Mouse (Mus musculus) T-helper 1 cell (primary cell): ENCODE data around the gene Cdkn1a.
"Not testable (repeated sequence)": the region's sequence is repeated elsewhere in the genome, so short reads cannot be mapped to it uniquely, and the experiment has no call there.

ENCODE experiments used
- in situ Hi-C: fragments of 300-600 bp; cut with MboI, MseI; formaldehyde crosslinking; loops from one replicate; pipeline ENCODE4 v1.15.1; 2025; ENCODE audit warnings: high pct_unique_total_duplicates

Cdkn1a gene

GRCm38 (mm10) chr17:29090776-29091175 lies at the start of gene Cdkn1a:
Gene Cdkn1a, plus strand, starts transcription at chr17:29090976.
- in situ Hi-C loops: loop anchor here (5.0 kb wide), 1 partner anchor 38 kb away; no protein-coding TSS in a partner anchor

DNA sequence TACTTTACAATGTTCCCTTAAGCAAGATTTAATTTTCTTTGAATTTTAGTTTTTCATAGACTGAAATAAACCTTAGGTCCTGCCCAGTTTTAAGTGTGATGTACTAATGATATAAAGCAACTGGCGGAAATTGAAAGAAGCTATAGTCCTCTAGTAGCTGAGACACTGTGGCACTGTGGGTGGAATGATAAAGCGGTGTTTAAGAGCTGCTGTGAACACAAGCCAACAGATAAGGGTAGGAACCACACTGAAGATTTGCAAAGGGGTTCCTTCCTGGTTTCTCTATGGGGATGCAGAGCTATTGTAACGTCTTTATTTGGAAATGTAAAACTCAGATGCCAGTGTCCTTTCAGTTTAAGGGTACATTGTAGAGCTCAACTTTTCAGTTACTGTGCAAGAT lies 49.1 kb upstream of the Cdkn1a start:
- in situ Hi-C loops: not testable (repeated sequence)

- in situ Hi-C loops: no loop called here
These were observed 48.2 kb upstream of the Cdkn1a start for GRCm38 (mm10) chr17:29042569-29042968.

DNA sequence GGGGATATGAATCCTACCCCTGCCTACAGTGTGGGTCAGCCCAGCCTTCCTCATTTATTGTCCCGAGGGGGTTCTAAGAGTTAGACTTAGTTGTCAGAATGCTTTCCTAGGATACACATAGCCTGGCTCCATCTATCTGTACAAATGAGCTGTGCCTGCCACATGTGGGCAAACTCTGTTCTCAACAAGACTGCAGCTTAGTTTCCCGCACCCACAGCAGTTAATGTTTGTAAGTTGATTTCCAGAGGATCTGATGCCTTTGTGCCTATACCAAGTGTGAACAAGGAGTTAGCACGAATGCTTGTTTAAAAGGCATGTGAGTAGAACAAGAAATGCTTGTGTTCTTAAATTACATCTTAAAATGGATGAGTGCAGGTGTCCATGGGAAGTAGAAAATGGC lies 47.2 kb upstream of the Cdkn1a start:
- in situ Hi-C loops: no loop called here

DNA sequence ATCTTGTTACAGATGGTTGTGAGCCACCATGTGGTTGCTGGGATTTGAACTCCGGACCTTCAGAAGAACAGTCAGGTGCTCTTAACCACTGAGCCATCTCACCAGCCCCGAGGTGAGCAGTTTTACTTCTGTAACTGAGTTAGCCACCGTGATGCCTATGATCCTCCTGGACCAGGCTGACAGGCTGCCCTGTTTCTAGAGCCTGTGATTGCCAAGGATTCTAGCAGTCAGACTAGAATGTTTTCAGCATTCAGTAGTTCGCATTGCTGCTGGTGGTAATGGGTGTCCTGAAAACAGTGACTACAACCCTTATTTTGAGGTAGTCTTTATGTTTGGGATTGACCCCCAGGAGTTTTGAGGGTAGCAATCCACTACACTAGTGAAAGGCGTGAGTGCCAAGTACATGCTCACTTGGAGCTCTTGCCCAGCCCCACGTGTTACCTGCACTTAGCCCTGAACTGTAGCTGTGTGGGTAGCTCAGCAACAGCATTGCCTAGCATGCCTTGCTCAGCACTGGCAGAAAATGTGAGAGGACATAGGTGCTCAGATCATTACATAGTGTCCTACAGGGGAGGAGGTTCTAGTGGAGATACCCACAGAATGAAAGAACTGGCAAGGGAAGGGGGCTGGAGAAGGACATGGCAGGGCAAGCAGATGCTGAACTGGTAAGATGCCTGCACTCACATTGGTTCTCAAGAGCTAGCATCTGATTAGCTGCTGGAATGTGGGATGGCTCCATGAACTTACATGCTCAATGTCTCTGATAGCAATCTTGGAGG lies 46.4 kb upstream of the Cdkn1a start:
- in situ Hi-C loops: no loop called here

GRCm38 (mm10) chr17:29044925-29045319 lies 45.9 kb upstream of the Cdkn1a start:
- in situ Hi-C loops: no loop called here

DNA sequence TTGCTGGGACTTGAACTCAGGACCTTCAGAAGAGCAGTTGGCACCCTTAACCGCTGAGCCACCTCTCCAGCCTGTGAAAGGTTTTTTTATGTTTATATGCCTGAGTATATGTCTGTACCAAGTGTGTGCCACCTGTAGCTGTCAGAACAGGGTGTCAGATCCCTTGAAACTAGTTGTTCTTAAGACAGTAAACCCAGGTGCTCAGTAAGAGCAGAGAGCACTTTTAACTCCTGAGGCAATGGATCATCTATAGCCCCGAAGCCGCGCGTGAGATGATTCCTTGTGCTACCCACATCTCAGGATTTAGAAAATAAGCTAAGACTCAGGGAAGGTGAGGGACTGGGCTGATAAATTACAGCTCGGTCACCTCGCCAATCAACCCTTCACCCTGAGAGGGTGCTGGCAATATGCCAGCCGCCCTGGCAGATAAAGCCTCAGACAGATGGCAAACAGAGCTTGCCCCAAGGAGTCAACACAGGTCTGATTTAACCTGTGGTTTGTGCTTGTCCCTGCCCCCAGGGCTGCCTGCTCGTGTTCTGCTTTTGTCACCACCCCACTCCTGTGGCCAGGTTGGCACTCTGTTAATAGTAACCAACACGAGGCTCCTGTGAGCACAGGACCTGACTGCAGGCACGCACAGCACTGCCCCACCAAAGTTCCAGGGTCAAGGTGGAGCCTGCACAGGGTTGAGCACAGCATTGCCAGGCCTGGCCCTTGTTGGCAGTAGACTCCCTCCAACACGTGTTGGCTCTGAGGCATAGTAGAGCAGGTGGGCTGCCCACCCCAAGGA lies 44.8 kb upstream of the Cdkn1a start:
- in situ Hi-C loops: no loop called here

DNA sequence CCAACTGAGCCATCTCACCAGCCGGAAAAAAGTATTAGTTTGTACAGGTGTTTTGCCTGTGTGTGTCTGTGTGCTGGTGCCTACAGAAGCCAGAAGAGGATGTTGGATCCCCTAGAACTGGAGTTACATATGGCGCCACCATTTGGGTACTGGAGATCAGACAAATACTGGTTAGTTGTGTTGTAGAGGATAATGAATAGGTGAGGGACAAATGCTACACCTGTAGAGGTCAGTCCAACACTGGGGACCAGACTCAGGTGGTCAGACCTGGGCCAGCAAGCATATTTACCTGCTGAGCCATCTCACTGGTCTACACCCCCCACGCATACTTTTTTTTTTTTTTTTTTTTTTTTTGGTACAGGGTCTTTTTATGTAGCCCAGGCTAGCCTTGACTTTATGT lies 43.9 kb upstream of the Cdkn1a start:
- in situ Hi-C loops: no loop called here

GRCm38 (mm10) chr17:29047697-29048514 lies 42.9 kb upstream of the Cdkn1a start:
- in situ Hi-C loops: no loop called here

DNA sequence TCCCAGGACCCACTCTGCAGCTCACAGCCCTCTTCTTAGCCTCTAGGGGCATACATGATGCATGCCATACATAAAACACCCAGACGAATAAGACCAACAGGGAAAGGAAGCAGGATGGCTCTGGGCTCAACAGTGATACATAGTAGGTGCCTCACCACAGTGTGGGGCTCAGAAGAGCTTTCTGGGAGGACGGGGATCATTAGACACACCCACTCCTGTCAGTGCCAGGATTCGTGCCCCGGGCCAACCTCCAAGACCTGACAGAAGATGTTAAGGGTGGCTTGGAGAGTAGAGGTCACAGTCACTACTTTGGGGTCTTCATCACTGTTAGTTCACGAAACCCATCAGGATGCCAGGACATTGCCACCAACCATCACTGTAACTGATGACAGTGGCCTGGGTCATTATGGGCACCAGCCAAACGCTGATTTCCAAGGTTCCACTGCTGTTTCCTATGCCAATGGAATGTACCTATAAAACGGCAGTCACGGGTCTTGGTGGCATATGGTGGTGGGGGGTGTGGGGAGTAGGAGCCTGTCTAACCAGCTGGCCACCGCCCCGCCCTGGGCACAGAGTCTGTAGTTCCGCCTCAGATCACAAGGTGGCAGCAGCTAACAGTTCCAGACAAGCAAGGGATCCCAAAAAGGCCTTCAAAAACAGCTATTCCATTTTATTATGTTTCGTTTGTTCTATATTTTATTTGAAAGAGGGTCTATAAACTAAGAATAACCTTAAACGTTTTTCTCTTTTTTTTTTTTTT lies 41.8 kb upstream of the Cdkn1a start:
- in situ Hi-C loops: no loop called here

DNA sequence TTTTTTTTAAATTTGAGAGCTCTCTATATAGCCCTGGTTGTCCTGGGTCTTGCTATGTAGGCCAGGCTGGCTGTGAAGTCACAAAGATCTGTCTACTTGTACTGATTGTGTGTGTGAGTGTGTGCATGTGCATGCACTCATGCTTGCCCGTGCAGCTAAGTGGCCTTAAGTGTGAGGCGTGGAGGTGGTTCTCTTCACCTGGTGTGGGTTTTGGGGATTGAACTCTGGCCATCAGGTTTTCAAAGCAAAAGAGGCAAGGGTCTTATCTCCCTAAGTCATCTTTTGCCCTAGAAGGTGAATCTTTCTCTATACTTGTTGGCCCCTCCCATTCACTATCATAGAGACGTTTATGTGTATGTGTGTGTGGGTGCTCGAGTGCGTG lies 41.3 kb upstream of the Cdkn1a start:
- in situ Hi-C loops: no loop called here

DNA sequence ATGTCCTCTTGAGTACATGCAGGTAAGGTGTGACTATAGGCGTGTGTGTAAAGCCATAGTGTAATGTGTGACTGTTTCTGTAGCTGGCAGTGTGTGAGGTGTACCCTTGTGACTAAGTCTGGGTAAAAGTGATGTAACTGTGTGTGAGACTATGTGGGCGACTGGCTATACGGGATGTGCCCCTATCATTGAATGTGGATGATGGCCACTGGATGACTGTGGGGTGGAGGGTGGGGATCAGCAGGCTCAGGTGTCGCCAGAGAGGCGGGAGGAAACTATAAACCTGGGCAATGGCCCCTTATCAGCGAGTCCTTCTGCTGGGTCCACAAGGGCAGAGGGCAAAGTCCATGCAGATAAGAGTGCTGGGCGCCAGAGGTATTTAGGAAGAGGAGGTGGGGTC lies 40.9 kb upstream of the Cdkn1a start:
- in situ Hi-C loops: loop anchor here (5.0 kb wide), 3 partner anchors 42 to 192 kb away; partner anchors contain the start of gene Cdkn1a

DNA sequence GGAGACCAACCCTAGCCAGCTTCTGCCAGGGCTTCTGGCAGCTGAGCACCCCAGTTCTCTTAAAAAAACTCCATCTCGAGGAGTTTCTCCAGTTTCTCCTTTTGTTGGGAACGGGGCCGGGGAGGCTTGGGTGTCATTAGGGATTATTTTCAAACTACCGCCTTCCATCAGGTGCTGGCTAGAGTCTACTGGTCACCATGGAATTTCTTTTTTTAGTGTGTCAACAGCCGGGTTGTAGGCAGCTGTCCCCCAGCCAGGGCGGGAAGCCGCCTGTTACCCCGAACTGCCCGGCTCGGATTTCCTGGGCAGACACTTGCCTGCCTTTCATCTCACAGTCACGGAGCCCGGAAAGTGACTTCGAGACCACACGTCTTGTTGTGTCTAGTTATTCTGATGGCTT lies 40.0 kb upstream of the Cdkn1a start:
- in situ Hi-C loops: loop anchor here (5.0 kb wide), 3 partner anchors 42 to 192 kb away; partner anchors contain the start of gene Cdkn1a

- in situ Hi-C loops: loop anchor here (5.0 kb wide), 3 partner anchors 39 to 189 kb away; partner anchors contain the start of gene Cdkn1a
These were observed 37.7 kb upstream of the Cdkn1a start for GRCm38 (mm10) chr17:29053067-29053466.

DNA sequence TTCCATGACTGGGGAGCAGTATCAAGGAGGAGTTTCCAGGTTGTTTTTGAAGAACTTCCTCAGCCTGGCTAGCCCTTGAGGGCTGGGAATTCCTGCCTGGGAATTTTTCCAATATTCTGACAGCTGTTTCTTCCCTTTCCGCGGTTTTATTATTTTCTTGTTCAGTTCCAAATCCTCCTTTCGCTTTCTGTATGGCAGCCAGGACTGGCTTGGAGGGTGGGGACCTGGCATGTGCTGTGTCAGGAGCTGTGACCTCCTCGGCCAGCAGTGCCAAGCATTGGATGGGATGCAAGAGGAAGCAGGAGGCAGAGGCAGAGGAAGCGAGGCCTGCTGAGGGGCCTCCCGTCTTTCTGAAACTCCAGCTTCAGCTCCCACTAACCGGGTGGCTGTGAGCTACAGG lies 36.9 kb upstream of the Cdkn1a start:
- in situ Hi-C loops: loop anchor here (5.0 kb wide), 3 partner anchors 38 to 188 kb away; partner anchors contain the start of gene Cdkn1a

DNA sequence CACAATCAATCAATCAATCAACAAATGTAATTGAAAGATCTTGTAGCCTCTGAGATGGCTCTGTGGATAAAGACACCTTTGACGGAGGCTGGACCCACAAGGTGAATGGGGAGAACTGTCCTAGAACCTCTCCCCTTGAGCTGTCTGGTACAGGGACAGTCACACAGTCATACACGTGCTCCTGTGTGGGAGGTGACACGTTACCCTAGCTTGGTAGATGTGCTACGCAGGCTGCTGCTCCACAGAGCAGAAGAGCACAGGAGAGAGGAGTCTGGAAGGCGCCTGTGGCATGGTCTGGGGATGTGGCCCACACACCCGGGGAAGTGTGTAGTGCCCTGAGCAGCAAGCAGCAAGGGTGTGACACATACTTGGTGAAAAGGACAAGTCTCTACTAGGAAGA lies 36.3 kb upstream of the Cdkn1a start:
- in situ Hi-C loops: loop anchor here (5.0 kb wide), 3 partner anchors 38 to 188 kb away; partner anchors contain the start of gene Cdkn1a

DNA sequence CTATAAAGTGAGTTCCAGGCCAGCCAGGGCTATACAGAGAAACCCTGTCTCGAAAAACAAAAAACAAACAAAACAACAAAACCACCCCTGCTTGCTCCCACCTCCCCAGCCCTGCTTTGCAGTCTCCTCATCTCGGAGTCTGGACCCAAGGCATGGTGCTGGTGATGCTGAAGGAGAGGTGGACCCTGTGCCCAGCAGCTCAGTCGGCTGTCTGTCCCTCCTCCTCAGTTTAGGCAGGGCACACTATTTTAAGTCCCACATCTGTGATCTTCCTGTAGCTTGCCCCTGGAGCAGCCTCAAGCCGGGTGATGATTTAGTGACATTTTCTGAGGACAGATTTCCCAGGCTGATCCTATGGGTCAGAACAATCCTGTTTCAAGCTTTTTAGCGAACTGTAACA lies 35.2 kb upstream of the Cdkn1a start:
- in situ Hi-C loops: no loop called here

GRCm38 (mm10) chr17:29056207-29056606 lies 34.6 kb upstream of the Cdkn1a start:
- in situ Hi-C loops: no loop called here

GRCm38 (mm10) chr17:29056699-29057151 lies 34.1 kb upstream of the Cdkn1a start:
- in situ Hi-C loops: no loop called here

DNA sequence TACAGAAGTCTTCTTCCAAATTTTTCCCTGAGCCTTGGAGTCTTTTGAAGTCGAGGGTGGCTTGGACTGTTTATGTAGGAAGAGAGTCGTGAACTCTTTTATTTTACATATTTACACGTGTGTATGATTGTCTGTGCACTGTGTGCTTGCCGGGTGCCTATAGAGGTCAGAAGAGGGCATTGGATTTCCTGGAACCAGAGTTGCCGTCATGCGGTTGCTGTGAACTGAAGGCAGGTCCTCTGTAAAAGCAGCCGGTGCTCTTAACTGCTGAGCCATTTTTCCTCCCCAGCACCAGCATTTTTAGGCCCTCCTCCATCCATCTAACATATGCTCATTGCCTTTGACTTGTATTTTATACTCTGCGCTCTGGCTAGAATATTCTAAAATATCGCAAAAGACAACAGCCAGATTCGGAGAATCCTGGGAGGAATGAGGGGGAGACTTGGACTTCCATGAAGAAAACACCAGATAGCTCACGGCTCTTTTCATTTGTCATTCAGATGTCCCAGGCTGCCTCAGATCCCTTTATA lies 33.4 kb upstream of the Cdkn1a start:
- in situ Hi-C loops: no loop called here

DNA sequence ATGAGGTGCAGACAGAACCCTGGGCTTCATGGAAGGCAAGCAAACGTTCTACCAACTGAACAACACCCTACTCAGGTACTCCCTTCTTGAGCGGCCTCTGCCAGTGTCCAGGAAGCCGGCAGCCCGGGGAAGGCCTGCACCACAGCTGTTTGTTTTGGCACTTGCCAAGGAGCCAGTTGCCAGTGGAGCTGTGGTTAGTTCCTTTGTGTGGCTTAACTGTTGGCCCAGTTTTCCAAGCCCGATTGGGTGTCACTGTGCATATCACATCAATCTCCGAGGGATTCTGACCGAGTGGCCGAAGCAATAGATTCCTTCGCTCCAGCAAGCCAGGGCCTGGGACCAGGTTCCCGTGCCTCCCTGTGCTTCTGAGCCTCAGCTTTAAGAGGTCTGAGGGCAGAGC lies 32.8 kb upstream of the Cdkn1a start:
- in situ Hi-C loops: no loop called here
